Mouse (Mus musculus) spleen, adult 2 months (tissue): ENCODE data around the gene Tgif2. TPM values are rescaled to one million over a fixed set of nuclear protein-coding genes. Genes with fewer than 3 reads are reported as not detected.

ENCODE experiments used
- DNase-seq, 2 experiments: peaks; one replicate each; pipeline versions ENCODE4 v3.0.0 to v3.0.0-alpha.2; 2012 to 2021; ENCODE audit warnings: low spot score in 2 of 2, low read depth in 1 of 2
- H3K27ac ChIP-seq: fragments of 200-500 bp; 2 replicates; pipeline ENCODE4 v1.5.1; 2012; ENCODE audit warnings: low read length, inconsistent platforms; ENCODE audit not compliant: insufficient read depth
- H3K27me3 ChIP-seq: fragments of 200-500 bp; 2 replicates; pipeline ENCODE4 v1.6.1; 2012; ENCODE audit warnings: mild to moderate bottlenecking, moderate library complexity, low read length, inconsistent platforms; ENCODE audit not compliant: control insufficient read depth, insufficient read depth
- H3K36me3 ChIP-seq: fragments of 200-500 bp; 2 replicates; pipeline ENCODE4 v1.6.1; 2012; ENCODE audit warnings: mild to moderate bottlenecking, low read length, inconsistent platforms; ENCODE audit not compliant: control insufficient read depth, insufficient read depth
- H3K4me1 ChIP-seq: fragments of 200-500 bp; 2 replicates; pipeline ENCODE4 v1.6.1; 2011; ENCODE audit warnings: inconsistent platforms; ENCODE audit not compliant: control insufficient read depth, insufficient read depth, insufficient read length
- H3K4me3 ChIP-seq: fragments of 200-500 bp; 2 replicates; pipeline ENCODE4 v1.5.1; 2011; ENCODE audit warnings: mild to moderate bottlenecking, inconsistent platforms; ENCODE audit not compliant: insufficient read depth, insufficient read length; ENCODE audit errors: extremely low read depth
- CTCF ChIP-seq: fragments of 200-500 bp; IDR thresholded peaks from 2 replicates; pipeline ENCODE4 v1.5.1; 2011; ENCODE audit warnings: mild to moderate bottlenecking, inconsistent platforms; ENCODE audit not compliant: insufficient read depth, insufficient read length, insufficient replicate concordance; ENCODE audit errors: extremely low read depth
- POLR2A ChIP-seq: fragments of 200-500 bp; IDR thresholded peaks from 2 replicates; pipeline ENCODE4 v1.6.1; 2011; ENCODE audit warnings: low read depth, low read length, inconsistent platforms
- WGBS: fragments of 180-500 bp; shearing (Covaris S2); methylation state at CpG from one replicate; pipeline ENCODE4 v1.1.7; 2018; 5-methylcytosine and 5-hydroxymethylcytosine counted together
- polyA plus RNA-seq: library from polyadenylated mRNA; depleted of rRNA; stranded (reverse); fragments of >200 nt; gene quantifications from 2 replicates; pipeline ENCODE4 v1.2.3, GENCODE M21; 2012

Gene Tgif2
- polyA plus RNA-seq, 1 experiment, result 11.8 TPM

- Histone ChIP-seq H3K4me1 (peaks cover 4% of the 10 kb centered on the region; the same call in 1 of the 2 replicates), H3K36me3 (no peaks in the 10 kb centered on the region), H3K27ac (peak overlapping the region; percentile 76), H3K4me3 (peak overlapping the region; percentile 54), H3K27me3 (no peaks in the 10 kb centered on the region)
- TF ChIP-seq POLR2A (no peak), CTCF (no peak)
- WGBS, result 36% methylated on average over 10 of the region's 10 CpGs
- no peak for DNase-seq
Observed at GRCm38 (mm10) chr2:156886084-156886631, 46.4 kb downstream of the Tgif2 start.

- TF ChIP-seq CTCF (no peak), POLR2A (peak; percentile 78)
Observed at GRCm38 (mm10) chr2:156887017-156887416, 47.2 kb downstream of the Tgif2 start, which contains the start of gene Sla2. Sla2 (minus strand) TSS chr2:156887192.

GRCm38 (mm10) chr2:156888490-156888889 is 48.7 kb downstream of the Tgif2 start:
- DNase-seq, result no peak
- H3K27ac ChIP-seq, result no peak overlapping the region
- 76% methylated on average over 3 of the region's 3 CpGs for WGBS
- H3K36me3 ChIP-seq, result no peaks in the 10 kb centered on the region
- H3K4me1 ChIP-seq, result peaks cover 4% of the 10 kb centered on the region; the same call in 1 of the 2 replicates
- no peak overlapping the region for H3K4me3 ChIP-seq
- no peaks in the 10 kb centered on the region for H3K27me3 ChIP-seq
- no peak for TF ChIP-seq POLR2A
- TF ChIP-seq CTCF, result no peak

More at GRCm38 (mm10) chr2:156887017-156887416, 47.2 kb downstream of the Tgif2 start, which contains the start of gene Sla2:
- Histone ChIP-seq H3K4me3 (peak within 1 kb of the TSS; percentile 54), H3K27ac (peak within 1 kb of the TSS; percentile 76), H3K4me1 (peaks cover 4% of the 10 kb centered on the region; the same call in 1 of the 2 replicates), H3K27me3 (no peaks in the 10 kb centered on the region), H3K36me3 (no peaks in the 10 kb centered on the region)
- peak; percentile 46 to 48 for DNase-seq
- 3% methylated on average over 6 of the region's 6 CpGs for whole genome bisulfite sequencing

GRCm38 (mm10) chr2:156892240-156892639 is 52.4 kb downstream of the Tgif2 start:
- no peak for TF ChIP-seq POLR2A
- no peak for TF ChIP-seq CTCF
- Histone ChIP-seq H3K4me1 (no peaks in the 10 kb centered on the region; the same call in 1 of the 2 replicates), H3K27me3 (no peaks in the 10 kb centered on the region), H3K36me3 (no peaks in the 10 kb centered on the region), H3K4me3 (no peak overlapping the region), H3K27ac (no peak overlapping the region)
- no peak for DNase-seq
- WGBS, result 68% methylated on average over 3 of the region's 3 CpGs

- 90% methylated on average over 6 of the region's 6 CpGs for WGBS
- no peaks in the 10 kb centered on the region for H3K36me3 ChIP-seq
- H3K4me1 ChIP-seq, result no peaks in the 10 kb centered on the region
- TF ChIP-seq CTCF, result no peak
- TF ChIP-seq POLR2A, result no peak
- H3K4me3 ChIP-seq, result no peak overlapping the region
- no peaks in the 10 kb centered on the region for H3K27me3 ChIP-seq
- no peak overlapping the region for H3K27ac ChIP-seq
- no peak for DNase-seq
Observed at GRCm38 (mm10) chr2:156892821-156893220, 53.0 kb downstream of the Tgif2 start.

GRCm38 (mm10) chr2:156894496-156895265 is 54.9 kb downstream of the Tgif2 start:
- Histone ChIP-seq H3K4me3 (no peak overlapping the region), H3K27me3 (no peaks in the 10 kb centered on the region), H3K36me3 (no peaks in the 10 kb centered on the region), H3K27ac (no peak overlapping the region), H3K4me1 (no peaks in the 10 kb centered on the region)
- TF ChIP-seq CTCF (no peak), POLR2A (no peak)
- 81% methylated on average over 15 of the region's 15 CpGs for whole genome bisulfite sequencing
- no peak for DNase-seq
